In the genomic region with DNA sequence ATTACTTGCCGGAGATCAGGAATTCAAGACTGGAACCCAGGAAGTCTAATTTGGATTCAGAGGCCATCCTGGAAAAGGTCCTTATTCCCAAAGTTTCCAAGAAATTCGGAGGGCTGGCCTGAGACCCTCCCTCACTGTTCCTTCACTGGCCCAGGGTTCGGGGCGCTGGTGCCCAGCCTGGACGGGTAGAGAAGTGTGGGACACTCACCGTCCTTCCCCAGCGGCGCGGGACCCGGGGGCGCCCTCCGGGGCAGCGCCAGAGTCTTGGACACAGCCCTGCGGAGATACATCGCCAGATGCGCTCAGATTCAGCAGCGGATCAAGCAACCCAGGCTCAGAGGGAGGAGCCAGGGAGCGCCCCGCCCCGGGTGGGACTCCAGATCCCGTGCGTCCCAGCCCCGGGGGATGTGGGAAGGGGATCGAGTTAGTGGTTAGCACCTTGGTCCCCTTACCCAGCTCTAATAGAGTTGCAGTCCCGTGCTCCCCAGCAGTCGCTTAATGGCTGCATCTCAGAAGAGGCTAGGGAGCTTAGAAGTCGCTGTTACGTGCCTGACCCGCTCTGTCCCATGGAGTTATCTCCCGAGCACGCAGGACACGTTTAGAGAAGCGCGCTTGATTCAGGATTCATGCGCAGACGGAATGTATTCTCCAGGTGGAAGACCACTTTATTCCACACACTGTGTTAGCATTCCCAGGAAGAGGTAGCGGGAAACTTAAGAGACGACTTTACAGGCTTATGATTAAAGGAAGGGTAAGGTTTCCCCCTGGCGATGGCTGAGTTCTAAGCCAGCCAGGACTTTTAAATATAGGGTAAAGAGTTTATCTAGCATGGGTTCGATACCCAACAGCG, we compare ENCODE assay signal across 7 mouse cellular contexts. TPM values are rescaled to one million over a fixed set of nuclear protein-coding genes. Genes with fewer than 3 reads are reported as not detected.
A peak's percentile ranks its signal among the peaks of the same experiment; 100 is the strongest.
DNase-seq lines count a peak whose midpoint lies in the region; ATAC-seq and TF ChIP-seq lines count a peak whose summit lies in the region.

A gene (minus strand): TSS at position 520 of the 850 bp plus-strand sequence.

- no peaks in the 10 kb centered on the region for H3K36me3 ChIP-seq in forebrain, embryonic 15.5 days
- H3K36me3 ChIP-seq in hindbrain, embryonic 10.5 days = no peaks in the 10 kb centered on the region
- H3K36me3 ChIP-seq in limb, embryonic 15.5 days = no peaks in the 10 kb centered on the region
- H3K36me3 ChIP-seq in midbrain, embryonic 15.5 days (replicated peaks) = no peaks in the 10 kb centered on the region
- H3K36me3 ChIP-seq in stomach, embryonic 15.5 days = no peaks in the 10 kb centered on the region

- no peaks in the 10 kb centered on the region for H3K9me3 ChIP-seq in forebrain, embryonic 15.5 days
- no peaks in the 10 kb centered on the region for H3K9me3 ChIP-seq in hindbrain, embryonic 10.5 days
- H3K9me3 ChIP-seq in limb, embryonic 15.5 days = no peaks in the 10 kb centered on the region
- H3K9me3 ChIP-seq in midbrain, embryonic 15.5 days = no peaks in the 10 kb centered on the region
- no peaks in the 10 kb centered on the region for H3K9me3 ChIP-seq in stomach, embryonic 15.5 days

- TF ChIP-seq POLR2A in brain, embryonic 14.5 days (IDR thresholded peaks at IDR 0.05; ENCODE audit: borderline replicate concordance, extremely low read depth, insufficient read depth, insufficient read length, poor library complexity, severe bottlenecking) = no peak

- peak within 1 kb of the TSS; percentile 38 for H3K4me3 ChIP-seq in forebrain, embryonic 15.5 days
- peak within 1 kb of the TSS; percentile 62 for H3K4me3 ChIP-seq in hindbrain, embryonic 10.5 days
- peak within 1 kb of the TSS; percentile 53 for H3K4me3 ChIP-seq in limb, embryonic 15.5 days
- peak within 1 kb of the TSS; percentile 40 for H3K4me3 ChIP-seq in midbrain, embryonic 15.5 days
- H3K4me3 ChIP-seq in stomach, embryonic 15.5 days (replicated peaks) = peak within 1 kb of the TSS; percentile 60

- TF ChIP-seq CTCF in brain, embryonic 14.5 days (IDR thresholded peaks at IDR 0.05; ENCODE audit: borderline replicate concordance, extremely low read depth, insufficient read depth, insufficient read length) = no peak

- WGBS in forebrain, embryonic 15.5 days = 2% methylated on average over 41 of the region's 41 CpGs
- WGBS in hindbrain, embryonic 10.5 days = 3% methylated on average over 41 of the region's 41 CpGs
- 3% methylated on average over 41 of the region's 41 CpGs for WGBS in limb, embryonic 15.5 days
- 2% methylated on average over 41 of the region's 41 CpGs for whole genome bisulfite sequencing in midbrain, embryonic 15.5 days
- 2% methylated on average over 41 of the region's 41 CpGs for WGBS in stomach, embryonic 15.5 days

- H3K27me3 ChIP-seq in forebrain, embryonic 15.5 days = peaks cover 14% of the 10 kb centered on the region; the same call in 1 of the 2 replicates
- H3K27me3 ChIP-seq in hindbrain, embryonic 10.5 days (ENCODE audit: insufficient read depth, poor library complexity, severe bottlenecking) = peaks cover 49% of the 10 kb centered on the region
- H3K27me3 ChIP-seq in limb, embryonic 15.5 days = peaks cover 28% of the 10 kb centered on the region
- peaks cover 27% of the 10 kb centered on the region for H3K27me3 ChIP-seq in midbrain, embryonic 15.5 days (replicated peaks)
- H3K27me3 ChIP-seq in stomach, embryonic 15.5 days (replicated peaks) = peaks cover 7% of the 10 kb centered on the region; the same call in 1 of the 2 replicates

- ATAC-seq in forebrain, embryonic 15.5 days (replicated peaks) = peak; percentile 79
- ATAC-seq in limb, embryonic 15.5 days (ENCODE audit: insufficient number of reproducible peaks, low FRiP score, low TSS enrichment, low read depth) = peak; percentile 72
- peak; percentile 73 for ATAC-seq in midbrain, embryonic 15.5 days (replicated peaks)
- peak; percentile 83 for ATAC-seq in stomach, embryonic 15.5 days (ENCODE audit: insufficient read depth, low FRiP score, low read depth)

- peak within 1 kb of the TSS; percentile 61 for H3K4me2 ChIP-seq in forebrain, embryonic 15.5 days (replicated peaks)
- peak within 1 kb of the TSS; percentile 87 for H3K4me2 ChIP-seq in limb, embryonic 15.5 days
- H3K4me2 ChIP-seq in midbrain, embryonic 15.5 days = peak within 1 kb of the TSS; percentile 78
- peak within 1 kb of the TSS; percentile 89 for H3K4me2 ChIP-seq in stomach, embryonic 15.5 days

- H3K9ac ChIP-seq in forebrain, embryonic 15.5 days (replicated peaks) = peak within 1 kb of the TSS; percentile 27; the same call in 1 of the 2 replicates
- 0 out of 2 replicates have a peak within 1 kb of the TSS, but pooled peaks have one; percentile 26 for H3K9ac ChIP-seq in limb, embryonic 15.5 days
- 0 out of 2 replicates have a peak within 1 kb of the TSS, but pooled peaks have one; percentile 23 for H3K9ac ChIP-seq in midbrain, embryonic 15.5 days
- peak within 1 kb of the TSS; percentile 35; the same call in 1 of the 2 replicates for H3K9ac ChIP-seq in stomach, embryonic 15.5 days

- H3K27ac ChIP-seq in forebrain, embryonic 15.5 days (replicated peaks) = no peak within 1 kb of the TSS
- peak within 1 kb of the TSS; percentile 81 for H3K27ac ChIP-seq in hindbrain, embryonic 10.5 days
- H3K27ac ChIP-seq in limb, embryonic 15.5 days = no peak within 1 kb of the TSS
- no peak within 1 kb of the TSS for H3K27ac ChIP-seq in midbrain, embryonic 15.5 days
- H3K27ac ChIP-seq in stomach, embryonic 15.5 days = no peak within 1 kb of the TSS; the same call in 1 of the 2 replicates

- H3K4me1 ChIP-seq in forebrain, embryonic 15.5 days = peaks cover 9% of the 10 kb centered on the region
- peaks cover 27% of the 10 kb centered on the region for H3K4me1 ChIP-seq in hindbrain, embryonic 10.5 days (replicated peaks)
- H3K4me1 ChIP-seq in limb, embryonic 15.5 days = peaks cover 9% of the 10 kb centered on the region
- peaks cover 11% of the 10 kb centered on the region for H3K4me1 ChIP-seq in midbrain, embryonic 15.5 days
- peaks cover 3% of the 10 kb centered on the region; the same call in 1 of the 2 replicates for H3K4me1 ChIP-seq in stomach, embryonic 15.5 days

- DNase-seq in Muller cell, postnatal 12 days (ENCODE audit: inconsistent ontology term) = peak; percentile 91
- peak; percentile 69 for DNase-seq in brain, embryonic 14.5 days (ENCODE audit: low read depth)
- peak; percentile 81 for DNase-seq in hindbrain, embryonic 10.5 days (ENCODE audit: low spot score)

RNA-seq across cellular contexts. Expression of the gene that starts here (rescaled TPM):
- 1.2 and 1.7 TPM in 2 replicates for polyA plus RNA-seq in brain, embryonic 14.5 days (2012; rRNA removed)
- polyA plus RNA-seq in forebrain, embryonic 15.5 days (2015; fragmentation: Nextera tagmentation; extraction: Ambion mirVana) = 0.50 and 0.60 TPM in 2 replicates
- polyA plus RNA-seq in hindbrain, embryonic 10.5 days (2016; fragmentation: Nextera tagmentation; extraction: Ambion mirVana) = 7.5 and 11.8 TPM in 2 replicates
- 6.7 TPM in 2 replicates for polyA plus RNA-seq in limb, embryonic 15.5 days (2015; fragmentation: Nextera tagmentation; extraction: Ambion mirVana)
- 1.0 and 2.1 TPM in 2 replicates for polyA plus RNA-seq in midbrain, embryonic 15.5 days (2015; fragmentation: Nextera tagmentation; extraction: Ambion mirVana)
- 3.8 and 4.0 TPM in 2 replicates for polyA plus RNA-seq in stomach, embryonic 15.5 days (2015; fragmentation: Nextera tagmentation; extraction: Ambion mirVana)

Comparison
In these comparisons a context has a peak if more than half of its experiments do, and no peak if none do; other contexts are left out.
1. Peak in ATAC-seq, H3K4me3 ChIP-seq, H3K9ac ChIP-seq and H3K4me2 ChIP-seq in forebrain, embryonic 15.5 days; RNA of the gene not detected or under 1 TPM.